Mouse (Mus musculus) mouse embryonic stem cell (cell line): ENCODE results near the gene Tnfrsf13c.

Experiments used
- in situ Hi-C, 2 experiments: fragments of 300-500 bp; cut with MboI; formaldehyde crosslinking; loops; 1 replicate in 1 of 2; 3 replicates in 1 of 2; pipeline ENCODE4 v1.14.3; 2019 to 2020; ENCODE audit warnings: low sequenced_read_pairs in 2 of 2, low pct_unique_long_range_greater_than_20kb in 1 of 2, mixed read lengths in 1 of 2; ENCODE audit not compliant: unreplicated experiment in 1 of 2

The Tnfrsf13c gene

DNA sequence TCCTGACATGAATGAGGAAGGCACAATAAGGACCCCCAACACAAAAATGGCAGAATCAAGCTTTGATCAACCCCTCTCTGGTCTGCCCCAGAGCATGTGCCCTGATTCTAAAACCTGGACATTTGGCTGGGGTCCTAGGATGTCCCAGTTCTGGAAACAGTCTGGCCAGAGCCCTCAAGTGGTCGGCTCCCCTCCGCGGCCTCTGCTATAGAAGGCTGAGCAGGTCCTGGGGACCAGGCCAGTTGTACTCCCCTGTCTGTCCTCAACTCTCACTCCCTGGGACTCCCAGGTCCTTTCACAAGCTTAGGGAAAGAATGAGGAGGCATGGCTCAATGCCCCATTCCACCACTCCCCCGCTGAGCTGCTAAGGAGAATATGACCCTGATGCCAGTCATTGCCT lies 10.9 kb downstream of the Tnfrsf13c start:
- in situ Hi-C loops, result loop anchor here in 1 of 2 experiments (10.0 kb wide), 1 partner anchor 148 kb away; the partner anchor contains the start of gene Mei1

DNA sequence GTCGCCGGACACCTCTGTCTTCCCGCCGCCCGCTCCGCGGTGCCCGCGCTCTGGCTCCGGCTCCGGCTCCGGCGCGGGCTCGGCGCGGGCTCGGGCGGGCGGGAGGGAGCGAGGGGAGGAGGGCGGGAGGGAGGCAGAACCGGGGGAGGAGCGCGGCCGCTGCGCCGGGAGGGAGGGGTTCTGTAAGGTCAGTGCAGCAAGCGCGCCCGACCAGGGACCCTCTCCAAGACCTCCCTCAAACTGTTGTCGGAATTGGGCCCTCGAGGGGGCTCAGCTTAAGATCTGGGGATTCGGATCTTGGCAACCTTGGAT lies 11.5 kb downstream of the Tnfrsf13c start, which contains the start of gene Shisa8:
Gene Shisa8, minus strand, starts transcription at position 64 of the 312 bp plus-strand sequence.
- in situ Hi-C loops, result loop anchor here in 1 of 2 experiments (10.0 kb wide), 1 partner anchor 148 kb away; the partner anchor contains the start of gene Mei1

DNA sequence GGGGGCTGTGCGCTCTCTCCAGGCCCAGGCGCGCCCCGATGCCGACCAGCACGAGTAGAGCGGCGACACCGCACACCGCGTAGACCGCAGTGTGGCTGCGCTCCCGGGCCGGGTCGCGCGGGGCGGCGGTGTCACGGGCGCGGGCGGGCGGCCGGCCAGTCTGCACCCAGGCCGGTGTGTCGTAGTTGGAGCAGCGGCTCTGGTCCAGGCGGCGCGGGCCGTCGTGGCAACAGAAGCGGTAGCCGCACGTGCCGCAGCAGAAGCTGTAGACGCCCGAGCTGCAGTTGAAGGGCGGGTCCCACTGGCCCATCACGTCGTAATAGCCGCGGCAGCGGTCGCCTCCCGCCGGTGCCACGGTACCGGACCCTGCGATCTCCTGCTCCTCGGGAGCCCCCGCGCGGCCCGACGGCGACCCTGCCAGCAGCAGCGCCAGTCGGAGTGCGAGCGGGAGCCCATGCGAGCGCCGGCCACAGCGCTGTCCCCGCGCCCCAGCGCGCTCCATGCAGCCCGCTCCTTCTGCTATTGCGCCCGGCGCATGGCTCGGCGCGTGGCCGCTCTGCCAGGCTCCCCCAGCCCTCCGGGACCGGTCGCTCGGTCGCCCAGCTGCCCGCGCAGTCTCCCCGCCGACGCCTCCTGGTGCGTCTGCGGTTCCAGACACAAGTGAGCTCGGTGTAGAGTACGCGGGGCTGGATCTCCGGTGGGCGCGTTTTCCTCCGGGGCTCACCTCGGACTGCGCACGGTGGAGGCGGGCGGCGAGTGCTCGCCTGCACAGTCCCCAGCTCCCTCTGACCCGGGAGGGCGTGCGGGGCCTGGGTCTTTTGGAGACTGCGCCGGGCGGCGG lies 12.0 kb downstream of the Tnfrsf13c start:
- in situ Hi-C loops, result loop anchor here in 1 of 2 experiments (10.0 kb wide), 1 partner anchor 147 kb away; the partner anchor contains the start of gene Mei1

DNA sequence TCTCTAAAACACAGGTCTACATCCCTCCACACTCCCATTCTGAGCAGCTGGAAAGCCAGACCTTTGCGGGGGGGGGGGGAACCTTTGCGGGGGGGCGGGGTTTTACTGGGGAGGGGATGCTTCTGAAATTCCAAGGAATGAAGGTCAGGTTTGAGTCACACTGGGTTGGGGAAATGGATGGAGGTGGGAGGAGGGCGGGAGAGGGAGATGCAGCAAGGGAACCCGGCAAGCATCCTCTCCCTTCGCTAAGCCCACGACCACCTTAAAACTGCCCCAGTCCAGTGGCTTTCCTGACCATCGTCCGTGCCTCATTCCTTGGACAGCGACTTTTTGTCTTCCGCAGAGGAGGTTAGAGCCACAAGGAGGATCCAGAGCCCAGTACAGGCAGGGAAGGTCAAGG lies 12.9 kb downstream of the Tnfrsf13c start:
- in situ Hi-C loops, result loop anchor here in 1 of 2 experiments (10.0 kb wide), 1 partner anchor 146 kb away; the partner anchor contains the start of gene Mei1

DNA sequence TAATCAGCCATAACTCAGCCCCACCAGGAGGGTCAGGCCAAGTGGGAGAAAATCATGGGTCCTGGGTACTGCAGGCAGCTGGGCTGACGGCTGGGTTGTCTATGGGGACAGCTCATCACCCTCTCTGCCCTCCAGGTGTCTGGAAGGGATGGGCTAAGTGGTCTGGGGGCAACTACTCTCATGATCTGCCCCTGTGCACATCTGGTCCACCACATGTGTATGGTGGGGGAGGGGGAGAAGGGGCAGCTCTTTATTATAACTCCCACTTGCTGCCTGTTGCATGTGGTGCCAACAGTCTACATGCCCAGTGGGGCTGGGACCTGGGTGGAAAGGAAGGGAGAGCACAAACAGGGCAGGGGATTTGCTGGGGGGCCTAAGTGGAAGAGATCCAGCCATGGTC lies 13.4 kb downstream of the Tnfrsf13c start:
- in situ Hi-C loops, result loop anchor here in 1 of 2 experiments (10.0 kb wide), 1 partner anchor 146 kb away; the partner anchor contains the start of gene Mei1

DNA sequence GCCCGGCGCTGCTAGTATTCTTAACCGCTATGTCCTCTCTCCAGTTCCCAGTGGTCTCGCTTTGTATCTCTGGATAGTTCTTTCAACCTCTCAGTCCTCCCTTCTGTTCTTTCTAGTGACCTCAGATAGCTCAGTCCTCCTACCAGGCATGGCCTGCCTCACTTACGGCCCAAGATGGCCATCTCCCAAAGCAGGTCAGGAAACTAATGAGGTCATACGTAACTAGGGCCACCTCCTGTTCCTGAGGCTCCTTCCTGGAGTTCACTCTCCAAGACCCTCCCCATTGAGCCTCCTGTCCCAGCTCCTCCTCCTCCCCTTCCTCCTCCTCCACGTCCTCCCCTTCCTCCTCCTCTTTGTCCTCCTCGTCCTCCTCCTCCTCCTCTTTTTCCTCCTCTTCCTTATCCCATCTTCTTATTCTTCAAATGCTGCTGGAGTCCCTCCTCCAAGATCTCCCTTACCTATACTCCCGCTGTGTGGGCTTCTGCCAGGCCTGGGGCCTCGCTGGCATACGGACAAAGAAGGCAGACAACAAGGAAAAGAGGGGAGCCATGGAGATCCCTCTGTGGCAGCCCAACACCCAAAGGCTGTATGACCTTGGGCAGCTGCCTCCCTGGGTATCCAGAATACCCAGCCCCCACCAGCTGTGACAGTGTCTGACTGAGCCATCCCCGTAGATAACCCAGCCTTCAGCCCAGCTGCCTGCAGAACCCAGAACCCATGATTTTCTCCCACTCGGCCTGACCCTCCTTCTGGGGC lies 14.7 kb downstream of the Tnfrsf13c start:
- in situ Hi-C loops, result loop anchor here in 1 of 2 experiments (10.0 kb wide), 1 partner anchor 145 kb away; the partner anchor contains the start of gene Mei1

DNA sequence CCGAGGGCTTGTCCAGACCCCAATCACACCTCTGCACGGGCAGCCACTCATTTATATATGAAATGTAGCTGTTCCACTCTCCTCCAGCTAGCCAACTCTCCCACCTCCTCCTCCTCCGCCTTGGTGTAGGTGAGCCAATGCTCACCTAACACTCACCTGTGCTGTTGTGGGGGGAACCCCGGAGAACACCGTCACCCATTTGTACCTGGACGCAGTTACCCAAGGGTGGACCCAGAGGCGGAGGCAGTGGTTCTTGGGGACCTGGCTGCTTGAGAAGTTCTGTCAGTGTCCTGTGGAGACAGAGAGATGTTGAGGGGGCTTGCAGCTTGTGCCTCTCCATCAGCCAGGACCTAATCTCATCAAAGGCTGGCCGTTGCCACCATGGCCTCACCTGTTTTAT lies 15.9 kb downstream of the Tnfrsf13c start:
- in situ Hi-C loops, result no loop called here

DNA sequence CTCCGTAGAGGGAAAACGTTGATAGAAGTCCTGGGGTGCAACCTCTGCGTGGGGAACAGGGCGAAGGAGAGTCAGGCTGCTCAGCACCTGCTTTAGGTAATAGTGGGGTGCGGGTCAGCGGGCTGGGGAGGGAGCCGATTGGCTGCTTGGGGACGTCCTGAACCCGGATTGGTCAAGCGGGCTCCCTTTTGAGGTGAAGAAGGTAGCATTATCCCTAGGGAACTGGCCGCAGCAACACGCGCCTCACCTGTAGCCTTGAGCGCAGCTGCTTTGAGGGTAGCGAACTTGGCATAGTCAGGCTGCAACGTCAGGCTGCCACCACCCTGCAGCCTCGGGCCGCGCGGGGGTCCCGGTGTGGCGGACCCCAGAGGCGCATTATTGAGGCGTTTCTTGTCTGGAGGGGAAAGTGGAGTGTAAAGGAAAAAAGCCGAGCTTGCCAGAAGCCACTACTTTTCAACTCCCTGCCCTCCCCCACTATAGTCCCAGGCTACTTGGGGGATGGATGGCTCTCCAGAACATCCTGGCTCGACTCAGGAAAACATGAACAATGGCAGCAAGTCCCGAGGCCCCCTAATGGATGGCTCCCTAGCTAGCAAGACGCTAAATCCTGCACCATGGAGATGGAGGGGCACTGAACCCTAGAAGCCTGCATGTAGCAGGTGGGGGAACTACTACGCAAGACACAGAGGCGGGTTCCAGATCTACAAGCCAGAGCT lies 16.5 kb downstream of the Tnfrsf13c start:
- in situ Hi-C loops, result no loop called here

DNA sequence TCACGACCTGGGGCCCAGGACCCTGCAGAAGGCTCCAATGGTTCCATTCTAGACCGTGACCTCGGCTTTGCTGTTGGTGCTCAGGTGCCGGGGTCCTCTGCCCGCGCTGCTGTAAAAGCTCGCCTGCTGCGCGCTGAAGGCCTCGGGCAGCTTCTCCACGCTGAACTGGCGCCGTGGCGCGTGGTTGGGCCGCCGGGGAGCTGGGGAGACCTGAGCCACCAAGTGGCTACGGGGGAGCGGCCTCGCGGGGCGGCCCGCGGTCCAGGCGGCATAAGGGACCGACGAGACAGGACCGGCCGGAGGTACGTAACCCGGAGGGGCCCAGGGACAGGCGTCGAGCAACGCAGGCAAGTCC lies 17.1 kb downstream of the Tnfrsf13c start:
- in situ Hi-C loops, result no loop called here

DNA sequence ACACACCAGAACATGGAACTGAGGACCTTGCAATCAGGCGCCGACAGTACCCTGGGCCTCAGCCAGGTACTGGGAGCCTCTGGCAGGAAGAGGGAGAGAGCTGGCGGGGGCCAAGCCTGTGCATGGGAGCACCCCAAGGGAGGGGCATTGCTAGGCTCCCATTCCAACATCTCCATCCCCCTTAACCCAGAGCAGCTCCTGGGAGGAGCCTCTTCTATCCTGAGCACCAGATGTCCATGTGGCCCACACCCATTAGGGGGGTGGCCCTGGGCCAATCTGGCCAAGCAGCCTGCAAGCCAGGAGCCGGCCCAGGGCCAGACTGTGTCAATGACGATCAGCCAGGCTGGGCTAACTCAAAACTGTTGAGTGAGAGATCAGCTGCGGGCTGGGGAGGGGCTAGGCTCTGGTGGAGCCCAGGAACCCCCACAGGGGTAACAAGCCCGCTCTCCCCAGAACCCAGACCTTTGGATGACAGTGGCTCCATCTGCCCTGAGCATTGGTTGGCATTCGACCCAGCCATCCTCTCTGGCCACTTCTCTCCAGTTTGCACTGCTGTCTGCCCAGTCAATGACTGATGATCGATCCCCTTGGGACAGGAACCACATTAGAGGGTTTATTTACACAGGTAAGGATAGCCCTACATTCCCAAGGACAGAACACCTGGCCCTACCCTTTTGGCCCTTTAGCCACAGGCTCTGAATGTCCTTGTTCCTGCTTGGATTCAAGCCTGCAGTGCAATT lies 17.6 kb downstream of the Tnfrsf13c start:
- in situ Hi-C loops, result no loop called here

DNA sequence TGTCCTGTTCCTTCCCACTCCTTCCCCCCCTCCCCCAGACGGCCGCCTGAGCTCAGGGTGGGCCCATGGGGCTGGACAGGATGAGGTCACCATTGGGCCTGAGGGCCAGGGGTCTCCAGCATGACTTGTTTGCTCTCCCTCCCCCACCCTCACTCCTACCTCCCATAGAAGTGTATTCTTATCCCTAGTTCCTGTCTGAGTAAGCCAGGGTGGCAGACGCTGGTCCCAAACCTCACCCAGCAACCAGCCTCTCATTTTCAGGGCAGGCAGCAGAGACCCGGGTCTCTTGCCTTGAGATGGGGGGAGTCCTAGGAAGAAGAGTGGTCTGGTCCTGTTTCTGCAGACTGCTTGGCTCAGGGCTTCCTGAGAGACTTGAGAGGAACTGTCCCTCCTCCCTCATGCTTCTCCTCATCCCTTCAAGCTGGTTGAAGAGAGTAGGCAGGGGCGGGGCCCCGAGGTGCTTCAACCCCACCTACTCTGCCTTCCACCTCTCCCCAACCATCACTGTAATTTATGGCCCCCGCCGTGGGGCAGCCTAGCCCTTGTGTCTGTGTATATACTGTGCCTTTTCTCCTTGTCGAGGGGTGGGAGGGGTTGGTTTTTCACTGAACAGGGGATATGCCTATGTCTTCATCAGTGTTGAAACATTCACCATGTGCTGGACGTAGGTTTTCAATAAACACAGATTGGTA lies 19.3 kb downstream of the Tnfrsf13c start:
- in situ Hi-C loops, result no loop called here

DNA sequence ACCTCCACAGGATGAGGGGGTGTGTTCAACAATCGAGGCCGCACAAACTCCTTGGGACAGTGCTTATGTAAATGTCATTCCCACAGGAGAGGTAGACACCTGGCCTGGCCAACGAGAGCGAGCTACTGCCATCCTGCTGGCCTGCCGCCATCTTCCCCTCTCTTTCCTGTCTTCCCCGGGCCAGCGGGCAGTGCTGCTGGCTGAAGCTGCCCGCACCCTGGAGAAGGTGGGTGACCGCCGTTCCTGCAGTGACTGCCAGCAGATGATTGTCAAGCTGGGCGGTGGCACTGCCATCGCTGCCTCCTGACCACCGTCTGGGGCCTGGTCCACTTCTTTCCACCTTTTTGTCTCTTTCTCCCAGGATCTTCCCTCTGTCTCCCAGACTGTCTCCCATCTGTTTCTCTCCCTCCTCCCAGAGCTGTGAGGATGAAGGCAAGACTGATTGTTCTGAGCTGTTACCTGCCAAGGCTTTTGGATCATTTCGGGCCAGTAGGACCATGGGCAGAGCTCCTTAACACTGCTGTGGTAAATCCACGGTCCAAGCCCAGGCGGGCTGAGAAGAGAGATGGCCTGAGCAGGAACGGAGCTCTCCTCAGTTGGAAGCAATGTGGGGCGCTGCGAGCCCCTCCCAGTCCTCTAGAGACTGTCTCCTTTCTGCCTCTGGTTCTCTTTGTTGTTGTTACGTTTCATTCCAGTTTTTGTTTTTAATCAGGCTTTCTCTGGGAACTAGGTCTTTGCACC lies 20.4 kb downstream of the Tnfrsf13c start:
- in situ Hi-C loops, result no loop called here

DNA sequence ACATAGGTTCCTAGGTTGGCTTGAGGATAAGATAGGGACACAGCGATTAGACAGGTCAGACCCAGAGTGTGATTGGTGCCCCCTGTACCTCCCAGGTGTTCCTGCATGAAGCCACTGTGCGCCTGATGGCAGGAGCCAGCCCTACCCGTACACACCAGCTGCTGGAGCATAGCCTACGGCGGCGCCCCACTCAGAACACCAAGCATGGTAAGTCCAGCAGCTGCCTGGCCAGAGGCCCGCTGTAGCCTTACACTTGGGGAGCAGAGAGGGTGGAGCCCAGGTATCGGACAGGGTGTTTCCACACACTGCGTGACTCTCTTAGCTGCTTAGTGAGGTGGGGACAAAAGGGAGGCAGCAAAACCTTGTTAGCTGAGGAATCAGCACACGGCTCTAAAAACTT lies 21.1 kb downstream of the Tnfrsf13c start:
- in situ Hi-C loops, result no loop called here

DNA sequence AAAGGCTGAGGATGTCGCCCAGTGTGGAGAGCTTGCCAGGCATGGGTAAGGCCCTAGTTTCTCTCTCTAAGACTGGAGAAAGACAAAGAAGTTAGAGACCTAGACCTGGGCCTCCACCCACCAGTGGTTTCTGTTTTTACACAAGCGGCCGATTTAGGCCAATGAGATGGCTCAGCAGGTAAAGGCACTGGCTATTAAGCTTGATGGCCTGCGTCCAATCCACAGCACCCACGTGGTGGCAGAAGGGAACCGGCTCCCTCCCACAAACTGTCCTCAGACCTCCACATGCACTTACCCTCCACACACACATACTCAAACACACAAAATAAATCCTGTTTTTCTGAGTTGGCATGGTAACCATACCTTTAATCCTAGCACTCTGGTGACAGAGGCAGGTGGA lies 22.1 kb downstream of the Tnfrsf13c start:
- in situ Hi-C loops, result no loop called here

DNA sequence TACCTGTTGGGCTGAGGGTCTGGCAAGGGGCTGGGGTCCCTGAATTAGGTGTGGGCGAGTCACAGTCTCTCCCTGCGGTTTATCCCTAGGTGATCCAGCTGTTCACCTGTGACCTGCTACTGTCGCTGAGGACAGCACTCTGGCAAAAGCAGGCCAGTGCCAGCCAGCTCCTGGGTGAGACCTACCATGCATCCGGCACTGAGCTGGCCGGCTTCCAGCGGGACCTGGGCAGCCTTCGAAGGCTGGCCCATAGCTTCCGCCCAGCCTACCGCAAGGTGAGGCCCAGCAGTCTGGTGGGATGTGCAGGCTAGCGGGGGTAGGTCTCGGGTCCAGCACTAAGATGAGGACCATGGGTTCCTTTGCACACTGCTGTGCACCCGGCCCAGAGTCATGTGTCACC lies 24.6 kb downstream of the Tnfrsf13c start:
- in situ Hi-C loops, result no loop called here

DNA sequence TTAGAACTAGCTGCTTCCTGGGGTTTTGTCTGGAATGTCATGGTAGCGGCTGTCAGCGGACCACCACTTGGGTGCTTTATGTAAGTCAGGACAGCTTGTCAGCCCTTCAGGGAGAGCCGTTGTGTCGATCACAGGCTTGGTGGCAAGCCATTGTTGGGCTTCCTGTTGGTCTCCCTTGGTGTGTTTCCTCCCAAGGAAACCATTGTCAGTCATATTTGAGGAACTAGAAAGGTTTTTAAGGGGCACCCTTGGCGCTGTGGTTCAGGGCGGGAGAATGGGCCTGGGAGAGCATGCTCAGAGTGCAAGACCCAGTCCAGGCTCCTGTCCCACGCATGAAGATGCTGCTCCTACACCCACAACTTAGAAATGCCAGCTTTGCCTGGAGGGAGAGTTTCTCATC lies 25.8 kb downstream of the Tnfrsf13c start:
- in situ Hi-C loops, result no loop called here

DNA sequence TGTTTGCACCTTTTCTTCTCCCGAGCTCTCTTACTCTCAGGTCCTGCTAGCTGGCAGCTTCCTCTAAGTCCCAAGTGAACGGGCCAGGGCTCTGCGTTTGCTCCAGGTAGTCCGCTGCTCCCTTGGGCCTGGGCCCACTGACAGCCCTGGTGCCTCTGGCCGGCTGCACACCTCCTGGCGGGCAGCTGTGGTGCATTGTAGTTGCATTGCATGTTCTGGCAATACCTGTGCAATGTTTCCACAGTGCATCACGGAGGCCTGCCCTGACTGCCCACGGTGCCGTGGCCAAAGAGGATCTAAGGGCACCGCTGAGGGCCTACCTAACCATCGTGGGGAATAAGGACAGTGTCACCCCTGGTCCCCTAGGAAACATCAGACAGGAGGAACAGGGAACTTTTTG lies 26.2 kb downstream of the Tnfrsf13c start:
- in situ Hi-C loops, result no loop called here
